Mouse (Mus musculus): Measurements from ENCODE around the gene Dars. TPM values are rescaled to one million over a fixed set of nuclear protein-coding genes. Genes with fewer than 3 reads are reported as not detected.
"Not testable (repeated sequence)": the region's sequence is repeated elsewhere in the genome, so short reads cannot be mapped to it uniquely, and the experiment has no call there.

The Dars gene
- polyA plus RNA-seq, 1 experiment from 2014 or later: 164 TPM

- 81% methylated on average over 3 of the region's 3 CpGs for WGBS
- no peak for ATAC-seq (ENCODE audit: insufficient number of reproducible peaks, insufficient read depth, low FRiP score, low TSS enrichment)
- Histone ChIP-seq H3K4me3 (no peak within 1 kb of the TSS), H3K4me1 (no peaks in the 10 kb centered on the region), H3K36me3 (peaks cover 56% of the 10 kb centered on the region), H3K9ac (no peak within 1 kb of the TSS), H3K9me3 (no peaks in the 10 kb centered on the region), H3K4me2 (replicated peaks) (no peak within 1 kb of the TSS), H3K27ac (no peak within 1 kb of the TSS), H3K27me3 (no peaks in the 10 kb centered on the region)
Observed at GRCm38 (mm10) chr1:128328218-128328617, 89.0 kb downstream of the Dars start, which contains the start of gene Lct. Gene Lct (minus strand): TSS chr1:128328318.

- Histone ChIP-seq H3K9me3 (no peaks in the 10 kb centered on the region), H3K4me3 (no peak overlapping the region), H3K27ac (no peak overlapping the region), H3K27me3 (no peaks in the 10 kb centered on the region), H3K4me1 (no peaks in the 10 kb centered on the region), H3K9ac (no peak overlapping the region), H3K36me3 (peaks cover 46% of the 10 kb centered on the region), H3K4me2 (replicated peaks) (no peak overlapping the region)
- 100% methylated on average over 1 of the region's 1 CpGs for WGBS
- ATAC-seq (ENCODE audit: insufficient number of reproducible peaks, insufficient read depth, low FRiP score, low TSS enrichment): no peak
Observed at GRCm38 (mm10) chr1:128327165-128327564, 90.0 kb downstream of the Dars start.

- 76% methylated on average over 2 of the region's 2 CpGs for WGBS
Observed at GRCm38 (mm10) chr1:128324776-128325175, 92.4 kb downstream of the Dars start.

GRCm38 (mm10) chr1:128323026-128323643, 94.0 kb downstream of the Dars start:
- H3K4me3 ChIP-seq: no peak overlapping the region
- no peak overlapping the region for H3K9ac ChIP-seq
- H3K4me2 ChIP-seq (replicated peaks): no peak overlapping the region
- 0 out of 2 replicates have a peak, but pooled peaks cover 15% of the 10 kb centered on the region for H3K36me3 ChIP-seq
- H3K4me1 ChIP-seq: no peaks in the 10 kb centered on the region
- no peak for ATAC-seq (ENCODE audit: insufficient number of reproducible peaks, insufficient read depth, low FRiP score, low TSS enrichment)
- H3K9me3 ChIP-seq: no peaks in the 10 kb centered on the region
- WGBS: 87% methylated on average over 8 of the region's 8 CpGs
- no peaks in the 10 kb centered on the region for H3K27me3 ChIP-seq
- no peak overlapping the region for H3K27ac ChIP-seq

More at GRCm38 (mm10) chr1:128324776-128325175, 92.4 kb downstream of the Dars start:
- Histone ChIP-seq H3K4me2 (replicated peaks) (no peak overlapping the region), H3K4me1 (no peaks in the 10 kb centered on the region), H3K27me3 (no peaks in the 10 kb centered on the region), H3K27ac (no peak overlapping the region), H3K9ac (no peak overlapping the region), H3K9me3 (no peaks in the 10 kb centered on the region), H3K4me3 (no peak overlapping the region), H3K36me3 (0 out of 2 replicates have a peak, but pooled peaks cover 25% of the 10 kb centered on the region)
- ATAC-seq (ENCODE audit: insufficient number of reproducible peaks, insufficient read depth, low FRiP score, low TSS enrichment): no peak

- not testable (repeated sequence) for H3K4me3 ChIP-seq; H3K27ac ChIP-seq; H3K4me1 ChIP-seq; H3K9ac ChIP-seq; H3K9me3 ChIP-seq; H3K4me2 ChIP-seq (replicated peaks); H3K27me3 ChIP-seq; H3K36me3 ChIP-seq; ATAC-seq (ENCODE audit: insufficient number of reproducible peaks, insufficient read depth, low FRiP score, low TSS enrichment)
- WGBS: 78% methylated on average over 6 of the region's 6 CpGs
Observed at GRCm38 (mm10) chr1:128319266-128319665, 97.9 kb downstream of the Dars start.

- H3K4me2 ChIP-seq (replicated peaks): no peak overlapping the region
- H3K27ac ChIP-seq: no peak overlapping the region
- H3K9ac ChIP-seq: no peak overlapping the region
- H3K9me3 ChIP-seq: no peaks in the 10 kb centered on the region
- no peak for ATAC-seq (ENCODE audit: insufficient number of reproducible peaks, insufficient read depth, low FRiP score, low TSS enrichment)
- H3K4me1 ChIP-seq: no peaks in the 10 kb centered on the region
- H3K27me3 ChIP-seq: no peaks in the 10 kb centered on the region
- H3K36me3 ChIP-seq: no peaks in the 10 kb centered on the region
- 65% methylated on average over 4 of the region's 4 CpGs for WGBS
- H3K4me3 ChIP-seq: no peak overlapping the region
Observed at GRCm38 (mm10) chr1:128314665-128315064, 102.5 kb downstream of the Dars start.

Other genes starting within 250 kb of the Dars start
- 63.1 and 69.5 TPM in 2 replicates for gene Ubxn4, start 173.4 kb downstream of the Dars start, polyA plus RNA-seq (2016; fragmentation: Nextera tagmentation; extraction: Ambion mirVana)
- gene Lct, start 89.0 kb downstream of the Dars start, polyA plus RNA-seq (2016; fragmentation: Nextera tagmentation; extraction: Ambion mirVana): 0.10 and 0.14 TPM in 2 replicates
- gene Mcm6, start 57.7 kb downstream of the Dars start, polyA plus RNA-seq (2016; fragmentation: Nextera tagmentation; extraction: Ambion mirVana): 265 and 275 TPM in 2 replicates
- 4.6 and 4.8 TPM in 2 replicates for gene Cxcr4, start 174.9 kb upstream of the Dars start, polyA plus RNA-seq (2016; fragmentation: Nextera tagmentation; extraction: Ambion mirVana)

Measured in embryonic facial prominence, embryonic 12.5 days (tissue).